Mouse (Mus musculus): ENCODE measurements around the gene 1700001P01Rik. TPM values are rescaled to one million over a fixed set of nuclear protein-coding genes. Genes with fewer than 3 reads are reported as not detected.
A peak's percentile ranks its signal among the peaks of the same experiment; 100 is the strongest.

1700001P01Rik gene
- polyA plus RNA-seq, 1 experiment: 0.38 TPM

DNA sequence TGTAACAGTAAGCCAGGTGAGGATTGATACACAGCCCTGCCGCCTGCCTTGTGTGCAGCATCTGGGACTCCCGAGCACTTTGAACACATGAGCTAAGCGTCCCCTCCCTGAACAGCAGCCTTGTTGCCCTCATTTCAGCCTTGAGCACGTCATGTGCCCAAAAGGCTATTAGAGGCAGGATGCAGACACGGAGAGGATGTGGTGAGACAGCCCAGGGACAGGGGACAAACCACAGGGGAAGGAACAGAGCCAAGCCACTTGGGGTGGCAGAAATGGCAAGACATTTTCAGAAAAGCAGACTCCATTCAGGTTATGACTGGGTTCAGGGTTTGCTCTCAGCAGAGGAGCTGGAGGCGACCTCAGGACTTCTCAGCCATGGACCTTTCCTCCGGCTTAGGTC is 47.4 kb downstream of the 1700001P01Rik start:
- 5% methylated on average over 7 of the region's 7 CpGs for WGBS
- Histone ChIP-seq H3K4me3 (ENCODE audit: control insufficient read depth, insufficient read depth, low read length) (no peak overlapping the region), H3K27ac (ENCODE audit: control insufficient read depth, insufficient read depth, low read length) (peak overlapping the region; percentile 25; the same call in 1 of the 2 replicates), H3K4me1 (replicated peaks; ENCODE audit: control insufficient read depth, insufficient read depth, low read length) (peaks cover 21% of the 10 kb centered on the region), H3K36me3 (ENCODE audit: control insufficient read depth, insufficient read depth, low read length) (peaks cover 25% of the 10 kb centered on the region), H3K27me3 (ENCODE audit: control insufficient read depth, insufficient read depth, low read length) (no peaks in the 10 kb centered on the region)
- TF ChIP-seq POLR2A (IDR thresholded peaks at IDR 0.05; ENCODE audit: control insufficient read depth, extremely low read depth, insufficient read depth, low read length, poor library complexity) (no peak), CTCF (IDR thresholded peaks at IDR 0.05; ENCODE audit: borderline replicate concordance, control insufficient read depth, extremely low read depth, insufficient read depth, low read length, poor library complexity) (0 out of 2 replicates have a peak, but pooled peaks have one; percentile 19)
- DNase-seq: peak; percentile 48

DNA sequence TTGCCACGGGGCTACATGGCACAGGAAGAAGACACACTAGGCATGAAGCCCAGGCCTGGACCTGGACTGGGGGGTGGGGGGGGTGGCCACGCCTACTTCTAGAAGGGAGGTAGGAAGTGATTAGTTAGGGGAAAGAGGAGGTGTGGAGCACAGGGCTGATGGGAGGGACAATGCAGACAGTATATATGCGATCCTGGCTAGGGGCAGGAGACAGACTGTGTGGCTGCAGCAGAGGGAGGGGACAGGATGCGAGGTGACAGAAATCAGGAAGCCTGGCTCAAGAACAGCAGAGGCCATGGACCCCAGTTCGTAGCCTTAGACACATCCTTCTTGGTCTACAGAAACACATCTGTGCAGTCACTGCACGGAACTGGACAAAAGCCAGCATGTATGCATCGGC is 52.0 kb downstream of the 1700001P01Rik start:
- WGBS: 66% methylated on average over 7 of the region's 7 CpGs
- H3K36me3 ChIP-seq (ENCODE audit: control insufficient read depth, insufficient read depth, low read length): peaks cover 57% of the 10 kb centered on the region
- H3K4me1 ChIP-seq (replicated peaks; ENCODE audit: control insufficient read depth, insufficient read depth, low read length): peaks cover 22% of the 10 kb centered on the region
- H3K27ac ChIP-seq (ENCODE audit: control insufficient read depth, insufficient read depth, low read length): no peak overlapping the region
- no peak for TF ChIP-seq POLR2A (IDR thresholded peaks at IDR 0.05; ENCODE audit: control insufficient read depth, extremely low read depth, insufficient read depth, low read length, poor library complexity)
- no peak for TF ChIP-seq CTCF (IDR thresholded peaks at IDR 0.05; ENCODE audit: borderline replicate concordance, control insufficient read depth, extremely low read depth, insufficient read depth, low read length, poor library complexity)
- H3K27me3 ChIP-seq (ENCODE audit: control insufficient read depth, insufficient read depth, low read length): no peaks in the 10 kb centered on the region
- DNase-seq: no peak
- no peak overlapping the region for H3K4me3 ChIP-seq (ENCODE audit: control insufficient read depth, insufficient read depth, low read length)

Other genes with a start within 250 kb of the 1700001P01Rik start
- gene Srcin1, start 199.7 kb downstream of the 1700001P01Rik start, polyA plus RNA-seq (2012; rRNA removed): 0.32 and 0.55 TPM in 2 replicates
- 5.6 and 8.4 TPM in 2 replicates for gene Epop, start 146.2 kb downstream of the 1700001P01Rik start, polyA plus RNA-seq (2012; rRNA removed)
- 89.5 and 99.1 TPM in 2 replicates for gene Mllt6, start 112.5 kb downstream of the 1700001P01Rik start, polyA plus RNA-seq (2012; rRNA removed)
- 24.9 and 25.3 TPM in 2 replicates for gene Cisd3, start 90.1 kb downstream of the 1700001P01Rik start, polyA plus RNA-seq (2012; rRNA removed)
- gene Pcgf2, start 75.4 kb downstream of the 1700001P01Rik start, polyA plus RNA-seq (2012; rRNA removed): 22.6 and 28.2 TPM in 2 replicates
- 421 and 477 TPM in 2 replicates for gene Psmb3, start 72.5 kb downstream of the 1700001P01Rik start, polyA plus RNA-seq (2012; rRNA removed)
- 28.2 and 34.8 TPM in 2 replicates for gene Pip4k2b, start 31.2 kb downstream of the 1700001P01Rik start, polyA plus RNA-seq (2012; rRNA removed)
- gene Cwc25, start 9.4 kb downstream of the 1700001P01Rik start, polyA plus RNA-seq (2012; rRNA removed): 14.9 and 16.6 TPM in 2 replicates
- 140 and 154 TPM in 2 replicates for gene Rpl23, start 6.5 kb upstream of the 1700001P01Rik start, polyA plus RNA-seq (2012; rRNA removed)
- 167 and 178 TPM in 2 replicates for gene Lasp1, start 23.1 kb upstream of the 1700001P01Rik start, polyA plus RNA-seq (2012; rRNA removed)
- gene B230217C12Rik, start 64.9 kb upstream of the 1700001P01Rik start, polyA plus RNA-seq (2012; rRNA removed): 4.7 and 6.2 TPM in 2 replicates
- 0.19 and 0.28 TPM in 2 replicates for gene Fbxo47, start 108.2 kb upstream of the 1700001P01Rik start, polyA plus RNA-seq (2012; rRNA removed)
- gene Plxdc1, start 210.5 kb upstream of the 1700001P01Rik start, polyA plus RNA-seq (2012; rRNA removed): 77.5 and 94.1 TPM in 2 replicates
- gene Arl5c, start 220.3 kb upstream of the 1700001P01Rik start, polyA plus RNA-seq (2012; rRNA removed): 181 and 217 TPM in 2 replicates
- gene Cacnb1, start 247.1 kb upstream of the 1700001P01Rik start, polyA plus RNA-seq (2012; rRNA removed): 27.1 and 32.9 TPM in 2 replicates

Measured in thymus, adult 2 months (tissue).